Mouse (Mus musculus): ENCODE results near the gene Ptprd.

The Ptprd gene

DNA sequence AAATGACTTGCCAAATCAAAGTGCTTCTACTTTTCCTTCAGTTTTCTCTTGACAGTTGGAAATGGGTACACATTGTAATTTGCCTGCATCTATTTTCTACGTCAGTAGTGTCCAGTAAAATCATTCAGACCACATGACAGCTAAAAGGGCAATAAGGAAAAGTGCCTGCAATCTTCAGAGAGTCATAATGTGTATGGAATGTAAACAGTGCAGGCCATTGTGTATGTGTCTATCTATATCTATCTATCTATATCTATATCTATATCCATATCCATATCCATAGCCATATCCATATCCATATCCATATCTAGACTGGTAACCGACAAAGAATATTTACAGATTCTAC is 1786.6 kb downstream of the Ptprd start:
- Histone ChIP-seq H3K4me3 (replicated peaks; ENCODE audit: low read length) (no peak overlapping the region), H3K9me3 (ENCODE audit: low read length) (no peaks in the 10 kb centered on the region), H3K36me3 (ENCODE audit: insufficient read depth, low read length) (no peaks in the 10 kb centered on the region), H3K27me3 (ENCODE audit: insufficient read depth, low read length) (no peaks in the 10 kb centered on the region), H3K4me1 (replicated peaks; ENCODE audit: low read depth, low read length) (no peaks in the 10 kb centered on the region)
- TF ChIP-seq CTCF (conservative IDR thresholded peaks at IDR 0.05; ENCODE audit: low read length) (no peak), POU5F1 (IDR thresholded peaks at IDR 0.05; ENCODE audit: borderline replicate concordance, low read length) (no peak), NANOG (IDR thresholded peaks at IDR 0.05; ENCODE audit: borderline replicate concordance, low read length) (no peak)

- Histone ChIP-seq H3K27me3 (ENCODE audit: insufficient read depth, low read length) (no peaks in the 10 kb centered on the region), H3K9me3 (ENCODE audit: low read length) (no peaks in the 10 kb centered on the region), H3K4me3 (replicated peaks; ENCODE audit: low read length) (no peak overlapping the region), H3K36me3 (ENCODE audit: insufficient read depth, low read length) (no peaks in the 10 kb centered on the region), H3K4me1 (replicated peaks; ENCODE audit: low read depth, low read length) (no peaks in the 10 kb centered on the region)
- TF ChIP-seq CTCF (conservative IDR thresholded peaks at IDR 0.05; ENCODE audit: low read length) (no peak), POU5F1 (IDR thresholded peaks at IDR 0.05; ENCODE audit: borderline replicate concordance, low read length) (no peak), NANOG (IDR thresholded peaks at IDR 0.05; ENCODE audit: borderline replicate concordance, low read length) (no peak)
These were observed 1787.2 kb downstream of the Ptprd start for GRCm38 (mm10) chr4:76424324-76425229.

GRCm38 (mm10) chr4:76422113-76422512 is 1789.6 kb downstream of the Ptprd start:
- H3K9me3 ChIP-seq (ENCODE audit: low read length), result no peaks in the 10 kb centered on the region
- H3K4me1 ChIP-seq (replicated peaks; ENCODE audit: low read depth, low read length), result no peaks in the 10 kb centered on the region
- H3K36me3 ChIP-seq (ENCODE audit: insufficient read depth, low read length), result no peaks in the 10 kb centered on the region
- H3K27me3 ChIP-seq (ENCODE audit: insufficient read depth, low read length), result no peaks in the 10 kb centered on the region
- no peak overlapping the region for H3K4me3 ChIP-seq (replicated peaks; ENCODE audit: low read length)
- TF ChIP-seq CTCF (conservative IDR thresholded peaks at IDR 0.05; ENCODE audit: low read length) (no peak), POU5F1 (IDR thresholded peaks at IDR 0.05; ENCODE audit: borderline replicate concordance, low read length) (no peak), NANOG (IDR thresholded peaks at IDR 0.05; ENCODE audit: borderline replicate concordance, low read length) (no peak)

GRCm38 (mm10) chr4:76419641-76420040 is 1792.1 kb downstream of the Ptprd start:
- Histone ChIP-seq H3K4me3 (replicated peaks; ENCODE audit: low read length) (no peak overlapping the region), H3K27me3 (ENCODE audit: insufficient read depth, low read length) (no peaks in the 10 kb centered on the region), H3K9me3 (ENCODE audit: low read length) (no peaks in the 10 kb centered on the region), H3K4me1 (replicated peaks; ENCODE audit: low read depth, low read length) (no peaks in the 10 kb centered on the region), H3K36me3 (ENCODE audit: insufficient read depth, low read length) (no peaks in the 10 kb centered on the region)
- TF ChIP-seq NANOG (IDR thresholded peaks at IDR 0.05; ENCODE audit: borderline replicate concordance, low read length) (no peak), CTCF (conservative IDR thresholded peaks at IDR 0.05; ENCODE audit: low read length) (no peak), POU5F1 (IDR thresholded peaks at IDR 0.05; ENCODE audit: borderline replicate concordance, low read length) (no peak)

DNA sequence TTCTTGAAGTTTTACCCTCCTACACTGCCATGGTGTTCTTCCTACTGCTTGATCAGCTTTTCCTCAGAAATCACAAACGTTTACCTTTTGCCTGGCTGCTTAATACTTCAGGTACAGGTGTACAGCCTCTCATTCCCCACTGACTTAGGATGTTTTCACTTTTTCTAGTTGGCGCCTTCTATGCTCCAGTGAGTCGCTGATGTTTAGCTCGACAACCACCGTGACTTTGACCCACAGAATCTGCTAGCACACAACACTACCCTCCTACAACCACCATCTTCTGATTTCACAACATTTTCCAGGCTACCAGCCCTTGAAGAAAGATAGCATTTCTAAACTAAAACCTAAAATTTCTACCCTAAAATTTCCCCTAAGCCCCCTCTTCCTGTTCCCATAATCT is 1794.1 kb downstream of the Ptprd start:
- Histone ChIP-seq H3K9me3 (ENCODE audit: low read length) (no peaks in the 10 kb centered on the region), H3K4me1 (replicated peaks; ENCODE audit: low read depth, low read length) (no peaks in the 10 kb centered on the region), H3K36me3 (ENCODE audit: insufficient read depth, low read length) (no peaks in the 10 kb centered on the region), H3K27me3 (ENCODE audit: insufficient read depth, low read length) (no peaks in the 10 kb centered on the region), H3K4me3 (replicated peaks; ENCODE audit: low read length) (no peak overlapping the region)
- TF ChIP-seq NANOG (IDR thresholded peaks at IDR 0.05; ENCODE audit: borderline replicate concordance, low read length) (no peak), POU5F1 (IDR thresholded peaks at IDR 0.05; ENCODE audit: borderline replicate concordance, low read length) (no peak), CTCF (conservative IDR thresholded peaks at IDR 0.05; ENCODE audit: low read length) (no peak)

GRCm38 (mm10) chr4:76415624-76416023 is 1796.1 kb downstream of the Ptprd start:
- TF ChIP-seq NANOG (IDR thresholded peaks at IDR 0.05; ENCODE audit: borderline replicate concordance, low read length) (no peak), CTCF (conservative IDR thresholded peaks at IDR 0.05; ENCODE audit: low read length) (no peak), POU5F1 (IDR thresholded peaks at IDR 0.05; ENCODE audit: borderline replicate concordance, low read length) (no peak)
- H3K9me3 ChIP-seq (ENCODE audit: low read length), result no peaks in the 10 kb centered on the region
- H3K4me1 ChIP-seq (replicated peaks; ENCODE audit: low read depth, low read length), result no peaks in the 10 kb centered on the region
- H3K27me3 ChIP-seq (ENCODE audit: insufficient read depth, low read length), result no peaks in the 10 kb centered on the region
- no peaks in the 10 kb centered on the region for H3K36me3 ChIP-seq (ENCODE audit: insufficient read depth, low read length)
- H3K4me3 ChIP-seq (replicated peaks; ENCODE audit: low read length), result no peak overlapping the region

- Histone ChIP-seq H3K27me3 (ENCODE audit: insufficient read depth, low read length) (no peaks in the 10 kb centered on the region), H3K4me3 (replicated peaks; ENCODE audit: low read length) (no peak overlapping the region), H3K9me3 (ENCODE audit: low read length) (no peaks in the 10 kb centered on the region), H3K36me3 (ENCODE audit: insufficient read depth, low read length) (no peaks in the 10 kb centered on the region), H3K4me1 (replicated peaks; ENCODE audit: low read depth, low read length) (no peaks in the 10 kb centered on the region)
- TF ChIP-seq POU5F1 (IDR thresholded peaks at IDR 0.05; ENCODE audit: borderline replicate concordance, low read length) (no peak), CTCF (conservative IDR thresholded peaks at IDR 0.05; ENCODE audit: low read length) (no peak), NANOG (IDR thresholded peaks at IDR 0.05; ENCODE audit: borderline replicate concordance, low read length) (no peak)
These were observed 1797.2 kb downstream of the Ptprd start for GRCm38 (mm10) chr4:76414591-76414990.

DNA sequence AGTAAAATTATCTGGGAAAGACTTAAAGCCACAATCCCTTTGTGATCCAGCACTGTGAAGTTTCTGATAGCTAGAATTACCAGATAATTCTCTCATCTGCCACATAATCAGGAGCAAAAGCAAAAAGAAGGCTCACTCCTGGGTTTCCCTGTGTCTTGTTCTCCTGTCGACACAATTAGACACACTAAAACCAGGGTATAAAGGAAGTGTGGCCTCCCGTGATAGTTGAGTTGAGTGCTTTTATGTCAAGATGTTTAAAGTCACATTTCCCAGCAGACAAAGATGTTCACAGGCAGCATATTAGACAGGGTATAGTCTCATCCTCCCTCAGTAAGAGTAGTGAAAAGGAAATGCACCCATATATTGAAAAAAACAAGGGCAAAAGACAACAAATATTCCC is 1801.7 kb downstream of the Ptprd start:
- H3K4me3 ChIP-seq (replicated peaks; ENCODE audit: low read length), result no peak overlapping the region
- H3K27me3 ChIP-seq (ENCODE audit: insufficient read depth, low read length), result no peaks in the 10 kb centered on the region
- H3K4me1 ChIP-seq (replicated peaks; ENCODE audit: low read depth, low read length), result no peaks in the 10 kb centered on the region
- TF ChIP-seq POU5F1 (IDR thresholded peaks at IDR 0.05; ENCODE audit: borderline replicate concordance, low read length), result no peak
- no peak for TF ChIP-seq NANOG (IDR thresholded peaks at IDR 0.05; ENCODE audit: borderline replicate concordance, low read length)
- TF ChIP-seq CTCF (conservative IDR thresholded peaks at IDR 0.05; ENCODE audit: low read length), result no peak
- H3K36me3 ChIP-seq (ENCODE audit: insufficient read depth, low read length), result no peaks in the 10 kb centered on the region
- no peaks in the 10 kb centered on the region for H3K9me3 ChIP-seq (ENCODE audit: low read length)
